Mouse (Mus musculus) forebrain, embryonic 14.5 days (tissue): ENCODE results near the gene Exosc7. TPM values are rescaled to one million over a fixed set of nuclear protein-coding genes. Genes with fewer than 3 reads are reported as not detected.

Experiments
- ATAC-seq: fragments of 200-750 bp; cut with Nextera tagmentation; 2 replicates; pipeline ENCODE4 v1.8.0; 2017; ENCODE audit warnings: mild to moderate bottlenecking, moderate library complexity
- DNase-seq: peaks from one replicate; pipeline ENCODE4 v3.0.0-alpha.2; 2015; ENCODE audit warnings: low spot score
- H3K27ac ChIP-seq: fragments of 300-500 bp; sonication (generic); 2 replicates; pipeline ENCODE4 v1.5.1; 2014; ENCODE audit warnings: low read depth, mild to moderate bottlenecking, control low read depth, low read length, moderate library complexity
- H3K27me3 ChIP-seq: fragments of 300-500 bp; sonication (generic); replicated peaks from 2 replicates; pipeline ENCODE4 v1.6.1; 2014; ENCODE audit warnings: low read length, control low read depth, mixed read lengths; ENCODE audit not compliant: control insufficient read depth, insufficient read depth
- H3K36me3 ChIP-seq: fragments of 300-500 bp; sonication (generic); 2 replicates; pipeline ENCODE4 v1.6.1; 2014; ENCODE audit warnings: low read length, control low read depth; ENCODE audit not compliant: control insufficient read depth, insufficient read depth
- H3K4me1 ChIP-seq: fragments of 300-500 bp; sonication (generic); 2 replicates; pipeline ENCODE4 v1.6.1; 2014; ENCODE audit warnings: antibody characterized with exemption, low read length, control low read depth; ENCODE audit not compliant: control insufficient read depth, insufficient read depth
- H3K4me2 ChIP-seq: fragments of 300-500 bp; sonication (generic); 2 replicates; pipeline ENCODE4 v1.6.1; 2014; ENCODE audit warnings: mild to moderate bottlenecking, control low read depth, low read length
- H3K4me3 ChIP-seq: fragments of 300-500 bp; sonication (generic); 2 replicates; pipeline ENCODE4 v1.5.1; 2014; ENCODE audit warnings: low read depth, low read length, control low read depth
- H3K9ac ChIP-seq: fragments of 300-500 bp; sonication (generic); 2 replicates; pipeline ENCODE4 v1.6.1; 2014; ENCODE audit warnings: mild to moderate bottlenecking, low read length, control low read depth, moderate library complexity
- H3K9me3 ChIP-seq: fragments of 300-500 bp; sonication (generic); replicated peaks from 2 replicates; pipeline ENCODE4 v1.6.1; 2016; ENCODE audit warnings: low read length, control low read depth, mixed read lengths; ENCODE audit not compliant: control insufficient read depth
- WGBS: fragments of 180-500 bp; shearing (Covaris S2); extraction: QIAGEN DNeasy Blood & Tissue Kit; methylation state at CpG from one replicate; pipeline ENCODE4 v1.1.7; 2014; 5-methylcytosine and 5-hydroxymethylcytosine counted together
- polyA plus RNA-seq: library from polyadenylated mRNA; unstranded; fragments of >200 nt; fragmentation: Nextera tagmentation; extraction: Ambion mirVana; gene quantifications from 2 replicates; pipeline ENCODE4 v1.2.1, GENCODE M21; 2014

Gene Exosc7
- polyA plus RNA-seq, 1 experiment from 2014 or later = 108 TPM

- ATAC-seq (no peak), DNase-seq (no peak)
- Histone ChIP-seq H3K27ac (no peak overlapping the region), H3K9ac (no peak overlapping the region), H3K4me1 (no peaks in the 10 kb centered on the region), H3K36me3 (peaks cover 35% of the 10 kb centered on the region), H3K4me3 (no peak overlapping the region), H3K9me3 (no peaks in the 10 kb centered on the region), H3K27me3 (no peaks in the 10 kb centered on the region), H3K4me2 (no peak overlapping the region)
Measured at GRCm38 (mm10) chr9:123104362-123104761, 8.7 kb upstream of the Exosc7 start.

- H3K27me3 ChIP-seq = no peaks in the 10 kb centered on the region
Measured at GRCm38 (mm10) chr9:123107186-123107585, 5.8 kb upstream of the Exosc7 start.

DNA sequence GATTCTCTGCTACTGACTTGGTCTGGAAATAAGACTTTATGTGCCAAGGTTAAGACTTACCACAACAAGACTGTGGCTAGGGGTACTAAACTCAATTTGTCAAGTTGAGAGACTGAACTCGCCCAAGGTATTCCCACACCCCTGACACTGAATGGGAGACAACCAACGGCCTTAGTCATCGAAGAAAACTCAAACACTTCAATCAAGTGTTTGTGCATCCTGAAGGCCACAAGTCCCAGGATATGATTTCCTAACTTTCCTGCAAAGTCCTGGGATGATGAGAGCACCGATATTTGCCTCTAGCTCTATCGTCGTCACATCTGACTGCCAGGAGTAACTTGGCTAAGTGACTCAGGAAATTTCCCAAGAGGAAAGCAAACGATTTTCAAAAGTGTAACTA lies 3.8 kb upstream of the Exosc7 start:
- Histone ChIP-seq H3K4me2 (no peak overlapping the region), H3K4me1 (peaks cover 13% of the 10 kb centered on the region), H3K27me3 (no peaks in the 10 kb centered on the region), H3K9me3 (no peaks in the 10 kb centered on the region), H3K4me3 (no peak overlapping the region), H3K9ac (no peak overlapping the region), H3K27ac (no peak overlapping the region), H3K36me3 (peaks cover 14% of the 10 kb centered on the region; the same call in 1 of the 2 replicates)
- no peak for ATAC-seq
- no peak for DNase-seq
- 94% methylated on average over 7 of the region's 7 CpGs for WGBS

More at GRCm38 (mm10) chr9:123107186-123107585, 5.8 kb upstream of the Exosc7 start:
- ATAC-seq (no peak), DNase-seq (no peak)
- H3K9ac ChIP-seq = no peak overlapping the region
- H3K4me3 ChIP-seq = no peak overlapping the region
- peaks cover 19% of the 10 kb centered on the region for H3K36me3 ChIP-seq
- H3K9me3 ChIP-seq = no peaks in the 10 kb centered on the region
- H3K4me1 ChIP-seq = peaks cover 5% of the 10 kb centered on the region; the same call in 1 of the 2 replicates
- WGBS = 90% methylated on average over 4 of the region's 4 CpGs
- H3K4me2 ChIP-seq = no peak overlapping the region
- no peak overlapping the region for H3K27ac ChIP-seq

DNA sequence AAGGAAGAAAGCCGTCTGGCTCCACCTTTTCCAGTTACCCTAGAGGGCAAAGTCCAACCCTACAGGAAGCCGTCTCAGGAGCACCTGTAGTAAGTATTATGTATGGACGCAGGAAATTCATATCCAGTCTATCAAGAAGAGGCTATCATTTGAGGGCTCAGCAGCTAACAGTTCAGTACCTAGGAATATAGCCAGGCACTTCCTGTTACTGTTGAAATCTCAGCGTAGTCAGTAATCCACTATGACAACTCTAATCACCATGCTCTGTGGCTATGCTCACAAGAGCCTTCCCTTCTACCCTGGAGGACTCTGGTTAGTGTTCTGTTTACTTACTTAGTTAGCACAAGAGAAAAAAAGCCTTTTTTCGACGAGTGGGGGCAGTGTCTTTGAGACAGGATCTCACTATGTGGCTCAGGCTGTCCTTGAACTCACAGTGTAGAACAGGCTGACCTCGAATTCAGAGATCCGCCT lies 1.2 kb upstream of the Exosc7 start:
- Histone ChIP-seq H3K4me2 (peak overlapping the region; percentile 79), H3K4me1 (peaks cover 13% of the 10 kb centered on the region), H3K27ac (no peak overlapping the region), H3K4me3 (peak overlapping the region; percentile 81; the same call in 1 of the 2 replicates), H3K36me3 (peaks cover 6% of the 10 kb centered on the region; the same call in 1 of the 2 replicates), H3K27me3 (no peaks in the 10 kb centered on the region), H3K9me3 (no peaks in the 10 kb centered on the region), H3K9ac (peak overlapping the region; percentile 90)
- ATAC-seq (no peak), DNase-seq (peak; percentile 6)
- 65% methylated on average over 8 of the region's 8 CpGs for WGBS

DNA sequence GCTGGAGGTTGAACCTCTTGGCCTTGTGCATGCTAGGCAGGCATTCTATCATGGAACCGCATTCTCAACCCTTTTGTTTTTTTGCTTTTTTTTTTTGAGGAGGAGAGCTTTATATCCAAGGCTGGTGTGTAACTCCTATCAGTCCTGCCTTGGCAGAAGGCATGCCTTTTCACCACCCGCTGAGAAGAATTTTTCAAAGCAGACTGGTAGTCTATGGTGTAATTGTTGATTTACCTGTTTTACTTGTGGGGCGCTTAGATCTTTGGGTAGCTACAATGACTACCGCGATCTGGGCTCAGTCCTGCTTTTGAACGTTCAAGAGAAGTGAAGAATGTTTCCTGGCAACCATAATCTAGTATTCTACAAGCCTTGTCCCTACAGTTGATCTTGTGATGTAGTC lies 916 bp downstream of the Exosc7 start:
- Histone ChIP-seq H3K9me3 (no peaks in the 10 kb centered on the region), H3K4me1 (peaks cover 13% of the 10 kb centered on the region), H3K4me3 (peak overlapping the region; percentile 81), H3K27me3 (no peaks in the 10 kb centered on the region), H3K36me3 (peaks cover 9% of the 10 kb centered on the region), H3K4me2 (peak overlapping the region; percentile 79), H3K27ac (no peak overlapping the region), H3K9ac (peak overlapping the region; percentile 90; the same call in 1 of the 2 replicates)
- ATAC-seq (no peak), DNase-seq (no peak)
- whole genome bisulfite sequencing = 62% methylated on average over 6 of the region's 6 CpGs

GRCm38 (mm10) chr9:123115566-123115965 lies 2.6 kb downstream of the Exosc7 start:
- peaks cover 13% of the 10 kb centered on the region for H3K4me1 ChIP-seq
- no peaks in the 10 kb centered on the region for H3K9me3 ChIP-seq
- ATAC-seq = no peak
- H3K27ac ChIP-seq = no peak overlapping the region
- DNase-seq = no peak
- H3K4me2 ChIP-seq = no peak overlapping the region
- 89% methylated on average over 1 of the region's 1 CpGs for WGBS
- no peak overlapping the region for H3K9ac ChIP-seq
- H3K36me3 ChIP-seq = peaks cover 26% of the 10 kb centered on the region
- H3K4me3 ChIP-seq = no peak overlapping the region
- H3K27me3 ChIP-seq = no peaks in the 10 kb centered on the region

DNA sequence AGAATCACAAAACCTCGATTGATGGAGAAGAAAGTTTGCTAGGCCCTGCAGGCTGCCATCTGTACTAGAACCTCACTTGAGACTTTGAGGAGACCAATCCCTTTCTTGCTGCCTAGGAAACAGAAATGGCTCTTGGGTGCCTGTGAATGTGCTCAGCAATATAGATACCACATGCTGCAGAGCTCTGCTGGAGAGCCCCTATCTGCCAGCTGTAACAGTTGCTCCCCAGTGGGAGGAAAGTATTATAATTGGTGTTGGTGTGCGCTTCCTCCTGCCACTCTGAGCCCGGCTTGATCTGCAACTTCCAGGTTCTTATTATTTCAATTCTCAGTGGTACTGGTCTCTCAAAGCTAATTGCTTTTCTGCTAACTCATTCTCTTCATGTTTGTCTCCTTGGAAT lies 10.0 kb downstream of the Exosc7 start:
- Histone ChIP-seq H3K27ac (no peak overlapping the region), H3K9me3 (no peaks in the 10 kb centered on the region), H3K4me3 (no peak overlapping the region), H3K4me1 (no peaks in the 10 kb centered on the region), H3K36me3 (peaks cover 56% of the 10 kb centered on the region), H3K27me3 (no peaks in the 10 kb centered on the region), H3K4me2 (no peak overlapping the region), H3K9ac (no peak overlapping the region)
- ATAC-seq (no peak), DNase-seq (no peak)
- 93% methylated on average over 3 of the region's 3 CpGs for WGBS

GRCm38 (mm10) chr9:123123571-123124412 lies 10.8 kb downstream of the Exosc7 start:
- DNase-seq = peak; percentile 42
- Histone ChIP-seq H3K9me3 (no peaks in the 10 kb centered on the region), H3K4me1 (no peaks in the 10 kb centered on the region), H3K27me3 (no peaks in the 10 kb centered on the region), H3K27ac (no peak overlapping the region), H3K4me2 (no peak overlapping the region), H3K4me3 (no peak overlapping the region), H3K36me3 (peaks cover 64% of the 10 kb centered on the region), H3K9ac (no peak overlapping the region)
- WGBS = 96% methylated on average over 6 of the region's 6 CpGs
- ATAC-seq = no peak

GRCm38 (mm10) chr9:123124413-123124981 lies 11.5 kb downstream of the Exosc7 start:
- WGBS = 99% methylated on average over 2 of the region's 2 CpGs

More at GRCm38 (mm10) chr9:123124413-123124981, 11.5 kb downstream of the Exosc7 start:
- Histone ChIP-seq H3K4me2 (no peak overlapping the region), H3K27me3 (no peaks in the 10 kb centered on the region), H3K27ac (no peak overlapping the region), H3K4me3 (no peak overlapping the region), H3K9me3 (no peaks in the 10 kb centered on the region), H3K36me3 (peaks cover 64% of the 10 kb centered on the region), H3K9ac (no peak overlapping the region), H3K4me1 (no peaks in the 10 kb centered on the region)
- DNase-seq (no peak), ATAC-seq (no peak)
